Mouse (Mus musculus) stomach, embryonic 14.5 days (tissue): Measurements from ENCODE around the gene Slc6a20a. TPM values are rescaled to one million over a fixed set of nuclear protein-coding genes. Genes with fewer than 3 reads are reported as not detected.
"Not testable (repeated sequence)": the region's sequence is repeated elsewhere in the genome, so short reads cannot be mapped to it uniquely, and the experiment has no call there.

Source experiments
- ATAC-seq: fragments of 200-750 bp; cut with Nextera tagmentation; 2 replicates; pipeline ENCODE4 v1.8.0; 2017; ENCODE audit warnings: low read depth, moderate TSS enrichment; ENCODE audit not compliant: insufficient number of reproducible peaks, insufficient read depth, low FRiP score
- H3K27ac ChIP-seq: fragments of 300-500 bp; sonication (generic); 2 replicates; pipeline ENCODE4 v1.5.1; 2014; ENCODE audit warnings: mild to moderate bottlenecking, low read length, moderate library complexity, mixed read lengths
- H3K27me3 ChIP-seq: fragments of 300-500 bp; sonication (generic); 2 replicates; pipeline ENCODE4 v1.6.1; 2014; ENCODE audit warnings: low read length, control low read depth, mixed read lengths; ENCODE audit not compliant: control insufficient read depth, insufficient read depth
- H3K36me3 ChIP-seq: fragments of 300-500 bp; sonication (generic); 2 replicates; pipeline ENCODE4 v1.6.1; 2014; ENCODE audit warnings: mild to moderate bottlenecking, control low read depth, low read length, moderate library complexity, mixed read lengths; ENCODE audit not compliant: control insufficient read depth, insufficient read depth
- H3K4me1 ChIP-seq: fragments of 300-500 bp; sonication (generic); 2 replicates; pipeline ENCODE4 v1.6.1; 2014; ENCODE audit warnings: low read length, control low read depth, mixed read lengths; ENCODE audit not compliant: control insufficient read depth, insufficient read depth
- H3K4me2 ChIP-seq: fragments of 300-500 bp; sonication (generic); replicated peaks from 2 replicates; pipeline ENCODE4 v1.6.1; 2014; ENCODE audit warnings: low read depth, low read length, control low read depth
- H3K4me3 ChIP-seq: fragments of 300-500 bp; sonication (generic); 2 replicates; pipeline ENCODE4 v1.5.1; 2014; ENCODE audit warnings: low read depth, low read length, control low read depth
- H3K9ac ChIP-seq: fragments of 300-500 bp; sonication (generic); replicated peaks from 2 replicates; pipeline ENCODE4 v1.6.1; 2014; ENCODE audit warnings: low read depth, mild to moderate bottlenecking, control low read depth, low read length, moderate library complexity, mixed read lengths
- H3K9me3 ChIP-seq: fragments of 300-500 bp; sonication (generic); 2 replicates; pipeline ENCODE4 v1.6.1; 2016; ENCODE audit warnings: low read depth, low read length, control low read depth; ENCODE audit not compliant: control insufficient read depth
- WGBS: fragments of 180-500 bp; shearing (Covaris S2); extraction: QIAGEN DNeasy Blood & Tissue Kit; methylation state at CpG from one replicate; pipeline ENCODE4 v1.1.7; 2014; 5-methylcytosine and 5-hydroxymethylcytosine counted together
- polyA plus RNA-seq: library from polyadenylated mRNA; unstranded; fragments of >200 nt; fragmentation: Nextera tagmentation; extraction: Ambion mirVana; gene quantifications from 2 replicates; pipeline ENCODE4 v1.2.1, GENCODE M21; 2014

The Slc6a20a gene
- polyA plus RNA-seq, 1 experiment from 2014 or later, result 0.27 TPM

DNA sequence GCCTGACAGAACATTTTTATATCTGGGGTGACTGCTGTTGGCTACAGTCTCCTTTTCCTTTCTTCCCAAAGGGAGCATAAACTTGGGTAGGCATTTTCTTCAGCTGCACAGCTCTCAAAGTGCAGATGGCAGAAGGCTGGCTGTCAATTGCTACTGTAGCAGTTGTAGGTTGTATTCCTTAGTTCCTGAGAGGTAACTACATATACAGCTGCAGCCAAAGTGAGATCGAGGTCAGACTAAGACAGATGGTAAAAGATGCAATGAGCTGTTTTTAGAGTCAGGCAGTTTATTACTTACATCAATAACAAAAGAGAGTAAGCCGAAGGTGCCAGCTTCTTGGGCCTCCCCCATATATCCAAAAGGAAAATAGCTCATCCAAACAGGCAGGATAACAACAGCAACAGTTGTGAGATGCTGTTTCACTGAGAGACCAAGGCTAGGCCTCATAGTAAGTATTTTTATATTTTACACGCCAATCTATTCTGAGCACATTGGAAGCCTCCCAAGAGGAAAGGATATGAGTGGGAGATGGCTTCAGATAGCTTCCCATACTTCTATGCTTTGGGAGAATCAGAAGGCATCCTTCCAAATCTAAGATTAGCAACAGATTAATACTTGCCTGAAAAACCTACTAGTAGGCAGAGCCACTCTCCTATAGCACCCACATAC, 17.1 kb upstream of the Slc6a20a start:
- Histone ChIP-seq H3K9me3 (no peaks in the 10 kb centered on the region), H3K4me3 (no peak overlapping the region), H3K36me3 (peaks cover 7% of the 10 kb centered on the region), H3K27ac (no peak overlapping the region), H3K9ac (no peak overlapping the region), H3K4me2 (no peak overlapping the region), H3K4me1 (no peaks in the 10 kb centered on the region), H3K27me3 (no peaks in the 10 kb centered on the region)
- 93% methylated on average over 3 of the region's 3 CpGs for WGBS
- no peak for ATAC-seq

DNA sequence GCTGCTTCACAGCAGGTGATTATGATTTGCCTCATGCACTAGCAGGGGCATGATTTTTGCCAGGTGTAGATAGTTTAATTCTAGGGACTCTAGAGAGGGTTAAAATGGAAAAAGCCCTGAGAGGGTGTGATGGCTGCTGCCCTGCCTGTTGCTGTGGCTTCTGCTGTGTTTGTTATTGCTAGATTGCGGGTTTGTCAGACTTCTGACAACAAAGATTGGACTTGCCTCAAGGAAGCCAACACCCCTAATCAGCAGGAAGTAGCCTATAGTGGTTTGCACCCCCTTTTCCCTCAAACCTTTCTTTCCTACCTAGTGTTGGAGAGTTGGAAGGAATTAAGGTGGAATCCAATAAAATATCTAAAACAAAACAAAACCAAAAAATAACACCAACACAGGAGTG, 9.5 kb upstream of the Slc6a20a start:
- Histone ChIP-seq H3K9ac (no peak overlapping the region), H3K4me2 (no peak overlapping the region), H3K36me3 (0 out of 2 replicates have a peak, but pooled peaks cover 3% of the 10 kb centered on the region), H3K4me3 (no peak overlapping the region), H3K27ac (no peak overlapping the region), H3K27me3 (no peaks in the 10 kb centered on the region), H3K4me1 (no peaks in the 10 kb centered on the region), H3K9me3 (no peaks in the 10 kb centered on the region)
- no peak for ATAC-seq
- 70% methylated on average over 1 of the region's 1 CpGs for WGBS

GRCm38 (mm10) chr9:123686206-123686605, 7.5 kb upstream of the Slc6a20a start:
- no peak for ATAC-seq
- no peaks in the 10 kb centered on the region for H3K9me3 ChIP-seq
- WGBS, result 71% methylated on average over 5 of the region's 5 CpGs
- H3K9ac ChIP-seq, result no peak overlapping the region
- H3K36me3 ChIP-seq, result no peaks in the 10 kb centered on the region
- no peaks in the 10 kb centered on the region for H3K27me3 ChIP-seq
- H3K4me2 ChIP-seq, result no peak overlapping the region
- no peaks in the 10 kb centered on the region for H3K4me1 ChIP-seq
- H3K4me3 ChIP-seq, result no peak overlapping the region
- H3K27ac ChIP-seq, result no peak overlapping the region

DNA sequence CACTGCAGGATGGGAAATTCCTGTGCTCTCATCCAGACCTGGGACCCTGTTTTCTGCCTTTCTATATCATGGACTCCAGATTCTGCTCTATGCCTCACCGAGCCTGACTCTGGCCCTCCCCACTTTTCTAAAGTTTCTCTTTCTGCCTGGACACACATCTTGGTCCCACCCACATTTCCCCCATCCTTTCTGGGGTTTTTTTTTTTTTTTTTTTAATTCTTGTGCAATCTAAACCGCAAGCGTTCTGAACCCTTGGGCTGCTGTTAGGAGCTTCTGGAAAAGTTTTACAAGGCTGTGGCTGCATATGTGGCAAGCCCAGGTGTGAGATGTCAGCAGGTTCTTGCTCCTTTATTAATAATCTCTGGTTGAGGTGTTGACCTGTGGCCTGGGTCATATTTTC, 5.0 kb upstream of the Slc6a20a start:
- Histone ChIP-seq H3K27me3 (peaks cover 3% of the 10 kb centered on the region; the same call in 1 of the 2 replicates), H3K4me1 (no peaks in the 10 kb centered on the region), H3K36me3 (no peaks in the 10 kb centered on the region), H3K4me2 (no peak overlapping the region), H3K9me3 (no peaks in the 10 kb centered on the region), H3K4me3 (no peak overlapping the region), H3K9ac (no peak overlapping the region), H3K27ac (no peak overlapping the region)
- WGBS, result 60% methylated on average over 3 of the region's 3 CpGs
- no peak for ATAC-seq

GRCm38 (mm10) chr9:123679198-123679597, 513 bp upstream of the Slc6a20a start:
- Histone ChIP-seq H3K9ac (no peak overlapping the region), H3K4me2 (peak overlapping the region; percentile 75), H3K27me3 (peaks cover 12% of the 10 kb centered on the region), H3K9me3 (no peaks in the 10 kb centered on the region), H3K4me3 (peak overlapping the region; percentile 37), H3K27ac (no peak overlapping the region), H3K36me3 (no peaks in the 10 kb centered on the region), H3K4me1 (no peaks in the 10 kb centered on the region)
- 28% methylated on average over 2 of the region's 2 CpGs for WGBS
- no peak for ATAC-seq

DNA sequence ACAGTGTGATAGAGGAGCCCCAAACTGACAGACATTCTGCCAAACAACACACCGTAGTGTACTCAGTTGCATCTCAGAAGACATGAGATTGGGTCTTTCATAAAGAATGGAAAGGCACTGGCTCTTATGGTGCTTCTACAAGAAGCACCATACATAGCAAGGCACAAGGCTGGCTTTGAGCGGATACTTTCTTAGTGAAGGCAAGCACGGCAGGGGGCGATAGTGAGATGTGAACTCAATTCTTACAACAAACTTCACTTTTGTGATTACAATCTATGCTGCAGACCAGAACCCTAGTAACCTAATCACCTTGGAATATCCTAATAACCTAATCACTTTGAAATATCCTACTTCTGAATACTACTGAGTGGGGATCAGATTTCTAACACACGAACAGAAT, 13.0 kb downstream of the Slc6a20a start:
- H3K9ac ChIP-seq, result no peak overlapping the region
- no peak for ATAC-seq
- H3K4me1 ChIP-seq, result no peaks in the 10 kb centered on the region
- H3K4me2 ChIP-seq, result no peak overlapping the region
- WGBS, result 49% methylated on average over 5 of the region's 5 CpGs
- H3K4me3 ChIP-seq, result no peak overlapping the region
- H3K27ac ChIP-seq, result no peak overlapping the region
- H3K27me3 ChIP-seq, result no peaks in the 10 kb centered on the region
- H3K9me3 ChIP-seq, result no peaks in the 10 kb centered on the region
- H3K36me3 ChIP-seq, result no peaks in the 10 kb centered on the region

GRCm38 (mm10) chr9:123659986-123660676, 18.6 kb downstream of the Slc6a20a start:
- not testable (repeated sequence) for H3K4me1 ChIP-seq
- 85% methylated on average over 17 of the region's 18 CpGs for WGBS

DNA sequence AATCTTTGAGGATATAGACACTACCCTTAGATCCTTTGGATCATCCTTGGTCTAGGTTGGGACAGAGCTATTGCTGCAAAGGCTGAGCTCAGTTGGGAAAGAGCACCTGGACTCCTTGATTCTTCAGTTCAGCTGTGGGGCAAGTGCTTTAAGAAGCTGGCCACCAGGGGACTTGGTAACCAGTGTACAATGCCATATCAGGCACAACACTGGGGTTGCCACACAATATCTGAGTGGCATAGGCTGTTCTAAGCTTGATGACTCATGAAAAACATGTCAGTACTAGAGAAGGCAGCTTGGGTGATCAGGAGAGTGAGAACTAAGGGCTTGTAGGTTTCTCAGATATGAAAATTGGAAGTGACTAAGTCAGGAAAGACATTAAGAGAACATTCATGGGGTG, 19.7 kb downstream of the Slc6a20a start:
- H3K9me3 ChIP-seq, result no peaks in the 10 kb centered on the region
- no peak overlapping the region for H3K4me2 ChIP-seq
- H3K36me3 ChIP-seq, result no peaks in the 10 kb centered on the region
- H3K27me3 ChIP-seq, result no peaks in the 10 kb centered on the region
- ATAC-seq, result no peak
- no peak overlapping the region for H3K27ac ChIP-seq
- no peaks in the 10 kb centered on the region for H3K4me1 ChIP-seq
- H3K9ac ChIP-seq, result no peak overlapping the region
- H3K4me3 ChIP-seq, result no peak overlapping the region

More at GRCm38 (mm10) chr9:123659986-123660676, 18.6 kb downstream of the Slc6a20a start:
- not testable (repeated sequence) for ATAC-seq, H3K4me3 ChIP-seq, H3K4me2 ChIP-seq, H3K27me3 ChIP-seq, H3K36me3 ChIP-seq, H3K9ac ChIP-seq, H3K9me3 ChIP-seq, H3K27ac ChIP-seq
